Mouse (Mus musculus) lung, embryonic 16.5 days (tissue): ENCODE measurements around the gene Rasip1. TPM values are rescaled to one million over a fixed set of nuclear protein-coding genes. Genes with fewer than 3 reads are reported as not detected.

ENCODE experiments used
- ATAC-seq: fragments of 200-750 bp; cut with Nextera tagmentation; 2 replicates; pipeline ENCODE4 v1.8.0; 2017; ENCODE audit warnings: low read depth, mild to moderate bottlenecking, moderate library complexity
- H3K27ac ChIP-seq: fragments of 300-500 bp; sonication (generic); 2 replicates; pipeline ENCODE4 v1.5.1; 2014; ENCODE audit warnings: mild to moderate bottlenecking, control low read depth, low read length
- H3K27me3 ChIP-seq: fragments of 300-500 bp; sonication (generic); 2 replicates; pipeline ENCODE4 v1.6.1; 2014; ENCODE audit warnings: low read depth, low read length, mixed read lengths; ENCODE audit not compliant: control insufficient read depth, insufficient read depth
- H3K36me3 ChIP-seq: fragments of 300-500 bp; sonication (generic); 2 replicates; pipeline ENCODE4 v1.6.1; 2014; ENCODE audit warnings: low read length; ENCODE audit not compliant: control insufficient read depth, insufficient read depth
- H3K4me1 ChIP-seq: fragments of 300-500 bp; sonication (generic); replicated peaks from 2 replicates; pipeline ENCODE4 v1.6.1; 2014; ENCODE audit warnings: low read length, mixed read lengths; ENCODE audit not compliant: control insufficient read depth, insufficient read depth
- H3K4me2 ChIP-seq: fragments of 300-500 bp; sonication (generic); 2 replicates; pipeline ENCODE4 v1.6.1; 2014; ENCODE audit warnings: low read depth, low read length, control low read depth
- H3K4me3 ChIP-seq: fragments of 300-500 bp; sonication (generic); 2 replicates; pipeline ENCODE4 v1.5.1; 2014; ENCODE audit warnings: mild to moderate bottlenecking, low read length, control low read depth
- H3K9ac ChIP-seq: fragments of 300-500 bp; sonication (generic); 2 replicates; pipeline ENCODE4 v1.6.1; 2014; ENCODE audit warnings: low read length, control low read depth
- H3K9me3 ChIP-seq: fragments of 300-500 bp; sonication (generic); 2 replicates; pipeline ENCODE4 v1.6.1; 2016; ENCODE audit warnings: low read length; ENCODE audit not compliant: control insufficient read depth
- WGBS: fragments of 180-500 bp; shearing (Covaris S2); extraction: QIAGEN DNeasy Blood & Tissue Kit; methylation state at CpG from one replicate; pipeline ENCODE4 v1.1.7; 2014; 5-methylcytosine and 5-hydroxymethylcytosine counted together
- polyA plus RNA-seq: library from polyadenylated mRNA; unstranded; fragments of >200 nt; fragmentation: Nextera tagmentation; extraction: Ambion mirVana; gene quantifications from 2 replicates; pipeline ENCODE4 v1.2.1, GENCODE M21; 2015

The Rasip1 gene
- polyA plus RNA-seq, 1 experiment from 2014 or later, result 16.4 TPM

- Histone ChIP-seq H3K4me1 (no peaks in the 10 kb centered on the region), H3K27me3 (no peaks in the 10 kb centered on the region), H3K9me3 (no peaks in the 10 kb centered on the region), H3K27ac (no peak overlapping the region), H3K9ac (no peak overlapping the region), H3K36me3 (no peaks in the 10 kb centered on the region), H3K4me3 (no peak overlapping the region), H3K4me2 (no peak overlapping the region)
- 65% methylated on average over 1 of the region's 1 CpGs for WGBS
- ATAC-seq, result no peak
These were observed 31.2 kb upstream of the Rasip1 start for GRCm38 (mm10) chr7:45596107-45596506.

GRCm38 (mm10) chr7:45597013-45597412 lies 30.3 kb upstream of the Rasip1 start:
- Histone ChIP-seq H3K4me2 (no peak overlapping the region), H3K27me3 (no peaks in the 10 kb centered on the region), H3K4me3 (no peak overlapping the region), H3K27ac (no peak overlapping the region), H3K9me3 (no peaks in the 10 kb centered on the region), H3K4me1 (no peaks in the 10 kb centered on the region), H3K9ac (no peak overlapping the region), H3K36me3 (no peaks in the 10 kb centered on the region)
- WGBS, result 82% methylated on average over 5 of the region's 5 CpGs
- no peak for ATAC-seq

DNA sequence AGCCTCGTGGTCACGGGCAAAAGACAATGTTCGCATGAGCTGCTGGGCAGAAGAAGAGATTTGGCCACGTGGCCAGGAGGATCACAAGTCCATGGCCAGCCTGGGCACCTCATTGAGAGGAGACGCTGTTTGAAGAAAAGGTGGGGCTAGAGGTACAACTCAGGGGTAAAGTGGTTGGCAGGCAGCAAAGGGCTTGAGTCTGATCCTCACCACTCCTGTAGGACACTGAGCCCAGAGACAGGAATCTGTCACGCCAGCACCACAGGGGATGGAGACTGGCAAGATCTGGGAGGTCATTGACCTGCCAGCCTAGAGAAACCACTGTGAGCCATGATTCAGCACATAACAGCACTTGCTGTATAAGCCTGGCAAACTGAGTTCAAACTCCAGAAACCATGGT lies 29.8 kb upstream of the Rasip1 start:
- no peaks in the 10 kb centered on the region for H3K9me3 ChIP-seq
- H3K27ac ChIP-seq, result no peak overlapping the region
- no peaks in the 10 kb centered on the region for H3K4me1 ChIP-seq
- no peak for ATAC-seq
- no peak overlapping the region for H3K4me2 ChIP-seq
- H3K27me3 ChIP-seq, result no peaks in the 10 kb centered on the region
- WGBS, result 79% methylated on average over 6 of the region's 6 CpGs
- no peak overlapping the region for H3K9ac ChIP-seq
- H3K36me3 ChIP-seq, result no peaks in the 10 kb centered on the region
- no peak overlapping the region for H3K4me3 ChIP-seq

DNA sequence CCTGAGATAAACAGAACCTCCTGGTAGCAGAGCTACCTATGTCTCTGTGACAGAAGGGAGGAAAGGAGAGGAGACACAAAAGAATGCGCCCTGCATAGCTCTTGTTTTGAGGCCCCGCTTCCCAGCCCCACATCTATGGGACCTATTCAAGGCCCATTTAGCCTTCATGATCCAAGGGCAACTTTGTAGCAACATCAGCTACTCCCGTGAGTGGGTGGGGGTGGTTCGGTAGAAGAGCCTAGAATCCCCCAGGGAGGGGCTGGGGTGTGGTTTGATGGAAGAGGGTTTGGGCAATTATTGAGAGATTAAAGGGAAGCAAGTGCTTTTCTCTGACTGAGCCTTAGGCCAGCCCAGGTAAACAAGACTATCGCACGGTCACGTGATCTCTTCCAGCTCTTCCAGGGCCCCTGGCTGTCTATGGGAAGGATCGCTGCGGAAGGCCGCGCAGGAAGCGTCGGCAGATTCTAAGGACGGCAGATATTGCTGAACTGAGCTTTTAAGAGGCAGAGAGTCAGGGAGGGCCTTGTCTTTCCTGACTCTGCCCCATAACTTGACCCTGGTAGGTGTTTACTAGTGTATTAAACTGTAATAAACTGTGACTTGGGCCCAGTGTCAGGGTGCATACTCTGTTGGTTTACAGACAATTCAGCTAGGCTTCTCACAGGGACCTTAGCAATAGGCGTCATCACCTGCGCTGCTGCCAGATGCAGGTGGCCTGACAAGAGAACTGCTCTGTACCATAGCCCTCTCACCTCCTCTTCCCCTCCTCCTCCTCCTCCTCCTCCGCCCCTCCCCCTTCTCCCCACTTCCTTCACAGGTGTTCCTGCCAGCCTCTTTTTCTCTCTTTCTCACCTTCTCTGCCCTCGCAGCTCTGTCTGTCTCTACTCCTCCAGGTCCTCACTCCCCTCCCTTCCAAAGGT lies 28.1 kb upstream of the Rasip1 start:
- H3K4me2 ChIP-seq, result no peak overlapping the region
- no peaks in the 10 kb centered on the region for H3K27me3 ChIP-seq
- WGBS, result 32% methylated on average over 18 of the region's 18 CpGs
- H3K9me3 ChIP-seq, result no peaks in the 10 kb centered on the region
- no peak overlapping the region for H3K27ac ChIP-seq
- no peak overlapping the region for H3K4me3 ChIP-seq
- no peak overlapping the region for H3K9ac ChIP-seq
- no peaks in the 10 kb centered on the region for H3K4me1 ChIP-seq
- no peak for ATAC-seq
- no peaks in the 10 kb centered on the region for H3K36me3 ChIP-seq

GRCm38 (mm10) chr7:45605704-45606289 lies 21.5 kb upstream of the Rasip1 start:
- 52% methylated on average over 9 of the region's 9 CpGs for WGBS
- H3K4me2 ChIP-seq, result no peak overlapping the region
- no peak overlapping the region for H3K27ac ChIP-seq

DNA sequence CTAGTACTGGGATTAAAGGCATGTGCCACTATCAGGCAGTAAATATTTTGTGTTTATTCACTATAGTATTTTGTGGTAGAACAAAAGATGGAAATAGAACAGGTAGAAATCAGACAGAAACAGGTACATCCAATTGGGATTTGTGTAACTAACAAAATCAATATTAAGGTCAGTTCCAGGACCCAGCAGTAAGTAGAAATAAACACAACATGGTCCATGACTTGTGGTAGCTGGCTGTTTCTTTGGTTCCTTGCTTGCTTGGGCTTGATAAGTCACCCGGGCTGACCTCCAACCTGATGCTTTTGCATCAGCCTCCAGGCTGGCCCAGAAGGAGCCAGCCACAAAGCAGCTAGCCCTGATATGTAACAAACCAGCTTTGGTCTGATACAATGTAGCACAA lies 17.8 kb upstream of the Rasip1 start:
- ATAC-seq, result no peak
- H3K4me2 ChIP-seq, result no peak overlapping the region

More at GRCm38 (mm10) chr7:45605704-45606289, 21.5 kb upstream of the Rasip1 start:
- Histone ChIP-seq H3K4me3 (no peak overlapping the region), H3K36me3 (no peaks in the 10 kb centered on the region), H3K4me1 (no peaks in the 10 kb centered on the region; the same call in none of the 2 replicates), H3K27me3 (no peaks in the 10 kb centered on the region), H3K9ac (no peak overlapping the region), H3K9me3 (no peaks in the 10 kb centered on the region)
- ATAC-seq, result no peak

GRCm38 (mm10) chr7:45616277-45616676 lies 11.0 kb upstream of the Rasip1 start:
- peak; percentile 31 for ATAC-seq
- Histone ChIP-seq H3K4me3 (no peak overlapping the region), H3K36me3 (no peaks in the 10 kb centered on the region), H3K4me2 (no peak overlapping the region), H3K27ac (no peak overlapping the region), H3K9ac (no peak overlapping the region), H3K4me1 (no peaks in the 10 kb centered on the region; the same call in 1 of the 2 replicates), H3K27me3 (peaks cover 16% of the 10 kb centered on the region; the same call in 1 of the 2 replicates), H3K9me3 (no peaks in the 10 kb centered on the region)
- 17% methylated on average over 6 of the region's 6 CpGs for WGBS

More for the DNA sequence above, 17.8 kb upstream of the Rasip1 start:
- Histone ChIP-seq H3K4me3 (no peak overlapping the region), H3K27me3 (no peaks in the 10 kb centered on the region), H3K9me3 (no peaks in the 10 kb centered on the region), H3K9ac (no peak overlapping the region), H3K27ac (no peak overlapping the region), H3K4me1 (no peaks in the 10 kb centered on the region; the same call in none of the 2 replicates), H3K36me3 (no peaks in the 10 kb centered on the region)
- 63% methylated on average over 1 of the region's 1 CpGs for WGBS

DNA sequence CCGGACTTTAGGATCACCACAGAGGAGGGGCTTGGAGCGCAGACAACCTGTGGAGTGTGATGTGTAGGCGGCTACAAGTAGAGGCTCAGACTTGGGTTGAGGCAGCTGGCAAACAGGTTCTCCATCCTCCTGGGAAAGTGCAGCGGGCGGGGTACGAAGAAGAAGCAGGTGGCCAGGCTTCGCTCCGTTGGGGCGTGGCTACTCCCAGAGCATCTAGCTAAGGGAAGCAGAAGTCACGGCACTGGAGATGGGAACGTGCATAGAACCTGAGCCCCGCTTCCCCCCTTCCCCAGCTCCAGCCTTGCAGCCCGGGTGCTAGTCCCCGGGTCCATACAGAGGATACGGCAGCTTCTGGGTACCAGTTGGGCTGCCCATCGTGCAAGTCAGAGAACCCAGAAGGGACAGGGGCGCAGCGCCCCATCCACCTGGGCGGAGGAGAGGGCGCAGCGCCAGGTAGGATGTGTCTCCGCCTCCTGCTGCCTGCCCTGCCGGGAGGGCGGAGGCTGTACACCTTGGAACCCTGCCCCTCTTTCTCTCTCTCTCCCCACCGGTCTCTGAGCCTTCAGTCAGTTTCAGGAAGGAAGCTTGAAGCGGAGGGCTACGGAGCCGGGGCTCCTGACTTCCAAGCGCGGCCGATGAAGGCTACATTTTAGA lies 10.1 kb upstream of the Rasip1 start, which contains the start of gene Fut1:
Gene Fut1, plus strand, starts transcription at position 248 of the 654 bp plus-strand sequence.
- Histone ChIP-seq H3K4me3 (peak within 1 kb of the TSS; percentile 30), H3K27ac (no peak within 1 kb of the TSS; the same call in 1 of the 2 replicates), H3K4me1 (no peaks in the 10 kb centered on the region; the same call in 1 of the 2 replicates), H3K9ac (peak within 1 kb of the TSS; percentile 54; the same call in 1 of the 2 replicates), H3K9me3 (no peaks in the 10 kb centered on the region), H3K27me3 (peaks cover 16% of the 10 kb centered on the region; the same call in 1 of the 2 replicates), H3K36me3 (no peaks in the 10 kb centered on the region), H3K4me2 (peak within 1 kb of the TSS; percentile 51)
- WGBS, result 5% methylated on average over 31 of the region's 31 CpGs
- ATAC-seq, result peak; percentile 71

DNA sequence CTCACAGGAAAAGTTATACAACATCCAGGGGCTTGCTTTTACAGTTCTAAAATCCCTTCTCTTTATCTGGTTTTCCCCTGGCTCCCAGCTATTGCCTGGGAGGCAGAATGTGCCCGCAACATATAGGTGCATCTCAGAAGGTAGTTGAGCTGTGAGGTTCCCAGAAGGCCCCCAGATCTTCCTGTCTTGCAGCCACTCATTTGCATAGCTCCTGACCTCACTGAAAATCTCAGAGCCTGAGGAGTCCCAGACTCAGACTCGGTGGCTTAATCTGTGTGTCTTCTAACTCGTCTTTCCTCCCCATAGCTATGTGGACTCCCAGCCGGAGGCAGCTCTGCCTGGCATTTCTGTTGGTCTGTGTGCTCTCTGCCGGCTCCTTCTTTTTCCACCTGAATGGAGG lies 9.0 kb upstream of the Rasip1 start:
- H3K36me3 ChIP-seq, result no peaks in the 10 kb centered on the region
- H3K4me1 ChIP-seq, result no peaks in the 10 kb centered on the region; the same call in 1 of the 2 replicates
- no peak overlapping the region for H3K9ac ChIP-seq
- peaks cover 16% of the 10 kb centered on the region; the same call in 1 of the 2 replicates for H3K27me3 ChIP-seq
- ATAC-seq, result no peak
- no peaks in the 10 kb centered on the region for H3K9me3 ChIP-seq
- WGBS, result 81% methylated on average over 5 of the region's 5 CpGs
- H3K27ac ChIP-seq, result no peak overlapping the region
- H3K4me3 ChIP-seq, result no peak overlapping the region
- no peak overlapping the region for H3K4me2 ChIP-seq
